Mouse (Mus musculus) bone marrow macrophage, adult 2 months (primary cell): ENCODE data around the gene Tex48.

Experiments used
- CTCF ChIP-seq: IDR thresholded peaks from 2 replicates; pipeline ENCODE4 v1.5.1; 2012; ENCODE audit warnings: low read depth, mild to moderate bottlenecking, low read length, moderate library complexity
- POLR2A ChIP-seq: IDR thresholded peaks from 2 replicates; pipeline ENCODE4 v1.6.1; 2012; ENCODE audit warnings: mild to moderate bottlenecking, low read depth, low read length, borderline replicate concordance

DNA sequence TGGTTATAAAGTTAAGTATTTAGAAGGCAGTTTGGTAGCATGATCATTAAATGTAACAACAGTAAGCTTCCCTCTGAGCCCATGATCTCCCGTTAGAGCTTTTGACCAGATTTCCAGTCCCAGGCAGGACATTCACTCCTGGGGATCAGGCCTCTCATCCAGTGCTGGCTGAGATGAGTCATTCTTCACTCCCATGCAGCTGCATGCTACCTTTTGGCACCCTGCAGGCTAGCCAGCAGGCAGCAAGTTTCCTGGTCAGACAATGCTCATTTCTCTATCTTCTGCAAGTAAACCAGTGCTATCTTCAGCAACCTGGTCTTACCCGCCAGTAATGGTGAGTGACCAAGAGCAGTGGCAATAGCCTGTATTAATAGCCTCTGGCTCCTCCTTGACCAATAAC lies 11.0 kb upstream of the Tex48 start:
- no peak for TF ChIP-seq CTCF
- TF ChIP-seq POLR2A = no peak
